Mouse (Mus musculus) lung, postnatal 0 days (tissue): ENCODE data around the gene Gnai2. TPM values are rescaled to one million over a fixed set of nuclear protein-coding genes. Genes with fewer than 3 reads are reported as not detected.

Experiments used
- ATAC-seq: fragments of 200-750 bp; cut with Nextera tagmentation; 2 replicates; pipeline ENCODE4 v1.8.0; 2017; ENCODE audit warnings: moderate library complexity
- DNase-seq: peaks from one replicate; pipeline ENCODE4 v3.0.0-alpha.2; 2016; ENCODE audit warnings: low spot score
- H3K27ac ChIP-seq: fragments of 300-500 bp; sonication (generic); 2 replicates; pipeline ENCODE4 v1.5.1; 2014; ENCODE audit warnings: antibody characterized with exemption, mild to moderate bottlenecking, low read length, mixed read lengths
- H3K27me3 ChIP-seq: fragments of 300-500 bp; sonication (generic); replicated peaks from 2 replicates; pipeline ENCODE4 v1.6.1; 2014; ENCODE audit warnings: low read length, mixed read lengths; ENCODE audit not compliant: insufficient read depth
- H3K36me3 ChIP-seq: fragments of 300-500 bp; sonication (generic); 2 replicates; pipeline ENCODE4 v1.6.1; 2014; ENCODE audit warnings: low read length, mixed read lengths; ENCODE audit not compliant: insufficient read depth
- H3K4me1 ChIP-seq: fragments of 300-500 bp; sonication (generic); 2 replicates; pipeline ENCODE4 v1.6.1; 2014; ENCODE audit warnings: antibody characterized with exemption, low read depth, low read length, mixed read lengths; ENCODE audit not compliant: insufficient read depth
- H3K4me2 ChIP-seq: fragments of 300-500 bp; sonication (generic); replicated peaks from 2 replicates; pipeline ENCODE4 v1.6.1; 2014; ENCODE audit warnings: low read depth, mild to moderate bottlenecking, low read length, moderate library complexity, mixed read lengths
- H3K4me3 ChIP-seq: fragments of 300-500 bp; sonication (generic); 2 replicates; pipeline ENCODE4 v1.5.1; 2014; ENCODE audit warnings: low read depth, low read length
- H3K9ac ChIP-seq: fragments of 300-500 bp; sonication (generic); replicated peaks from 2 replicates; pipeline ENCODE4 v1.6.1; 2014; ENCODE audit warnings: low read depth, mild to moderate bottlenecking
- H3K9me3 ChIP-seq: fragments of 300-500 bp; sonication (generic); 2 replicates; pipeline ENCODE4 v1.6.1; 2016; ENCODE audit warnings: low read length, mixed read lengths
- CTCF ChIP-seq: IDR thresholded peaks from 2 replicates; pipeline ENCODE4 v1.5.1; 2016; ENCODE audit warnings: antibody characterized with exemption, mild to moderate bottlenecking
- EP300 ChIP-seq: IDR thresholded peaks from 2 replicates; pipeline ENCODE4 v1.6.1; 2016; ENCODE audit warnings: antibody characterized with exemption, mild to moderate bottlenecking, control low read depth
- WGBS: fragments of 180-500 bp; shearing (Covaris S2); extraction: QIAGEN DNeasy Blood & Tissue Kit; methylation state at CpG from one replicate; pipeline ENCODE4 v1.1.7; 2014; 5-methylcytosine and 5-hydroxymethylcytosine counted together
- polyA plus RNA-seq: library from polyadenylated mRNA; unstranded; fragments of >200 nt; fragmentation: Nextera tagmentation; extraction: Ambion mirVana; gene quantifications from 2 replicates; pipeline ENCODE4 v1.2.1, GENCODE M21; 2015

Gene Gnai2
- polyA plus RNA-seq, 1 experiment from 2014 or later, result 414 TPM

GRCm38 (mm10) chr9:107660777-107661176 is 25.6 kb upstream of the Gnai2 start:
- Histone ChIP-seq H3K9ac (no peak overlapping the region), H3K4me2 (no peak overlapping the region), H3K36me3 (no peaks in the 10 kb centered on the region), H3K4me1 (no peaks in the 10 kb centered on the region), H3K9me3 (no peaks in the 10 kb centered on the region), H3K27ac (no peak overlapping the region), H3K4me3 (no peak overlapping the region), H3K27me3 (no peaks in the 10 kb centered on the region)
- DNase-seq, result no peak
- ATAC-seq, result no peak
- no peak for TF ChIP-seq EP300
- TF ChIP-seq CTCF, result no peak
- WGBS, result 70% methylated on average over 3 of the region's 3 CpGs

- Histone ChIP-seq H3K4me2 (no peak overlapping the region), H3K4me1 (no peaks in the 10 kb centered on the region), H3K9ac (no peak overlapping the region), H3K36me3 (no peaks in the 10 kb centered on the region), H3K4me3 (no peak overlapping the region), H3K27ac (no peak overlapping the region), H3K9me3 (no peaks in the 10 kb centered on the region), H3K27me3 (no peaks in the 10 kb centered on the region)
- DNase-seq (no peak), ATAC-seq (no peak)
- WGBS, result 84% methylated on average over 3 of the region's 3 CpGs
- no peak for TF ChIP-seq EP300
- no peak for TF ChIP-seq CTCF
Observed at GRCm38 (mm10) chr9:107659961-107660360, 24.8 kb upstream of the Gnai2 start.

GRCm38 (mm10) chr9:107659551-107659950 is 24.4 kb upstream of the Gnai2 start:
- H3K9me3 ChIP-seq, result no peaks in the 10 kb centered on the region
- H3K4me3 ChIP-seq, result no peak overlapping the region
- no peaks in the 10 kb centered on the region for H3K27me3 ChIP-seq
- TF ChIP-seq EP300, result no peak
- TF ChIP-seq CTCF, result no peak
- no peaks in the 10 kb centered on the region for H3K4me1 ChIP-seq
- H3K4me2 ChIP-seq, result no peak overlapping the region
- H3K27ac ChIP-seq, result no peak overlapping the region
- ATAC-seq (no peak), DNase-seq (no peak)
- H3K9ac ChIP-seq, result no peak overlapping the region
- H3K36me3 ChIP-seq, result no peaks in the 10 kb centered on the region
- 55% methylated on average over 10 of the region's 10 CpGs for WGBS

GRCm38 (mm10) chr9:107658096-107658495 is 22.9 kb upstream of the Gnai2 start:
- Histone ChIP-seq H3K9ac (no peak overlapping the region), H3K4me2 (no peak overlapping the region), H3K36me3 (no peaks in the 10 kb centered on the region), H3K9me3 (no peaks in the 10 kb centered on the region), H3K27ac (no peak overlapping the region), H3K4me3 (no peak overlapping the region), H3K27me3 (no peaks in the 10 kb centered on the region), H3K4me1 (no peaks in the 10 kb centered on the region)
- ATAC-seq (no peak), DNase-seq (no peak)
- no peak for TF ChIP-seq CTCF
- TF ChIP-seq EP300, result no peak
- 83% methylated on average over 6 of the region's 6 CpGs for WGBS

GRCm38 (mm10) chr9:107657144-107657543 is 22.0 kb upstream of the Gnai2 start:
- Histone ChIP-seq H3K27me3 (no peaks in the 10 kb centered on the region), H3K27ac (no peak overlapping the region), H3K4me1 (no peaks in the 10 kb centered on the region), H3K36me3 (no peaks in the 10 kb centered on the region), H3K9me3 (no peaks in the 10 kb centered on the region), H3K9ac (no peak overlapping the region), H3K4me3 (no peak overlapping the region), H3K4me2 (no peak overlapping the region)
- no peak for TF ChIP-seq CTCF
- TF ChIP-seq EP300, result no peak
- 93% methylated on average over 5 of the region's 5 CpGs for WGBS
- DNase-seq, result no peak
- ATAC-seq, result no peak

- DNase-seq (no peak), ATAC-seq (no peak)
- Histone ChIP-seq H3K27me3 (no peaks in the 10 kb centered on the region), H3K27ac (no peak overlapping the region), H3K9me3 (no peaks in the 10 kb centered on the region), H3K4me1 (no peaks in the 10 kb centered on the region), H3K4me2 (no peak overlapping the region), H3K36me3 (no peaks in the 10 kb centered on the region), H3K4me3 (no peak overlapping the region), H3K9ac (no peak overlapping the region)
- 87% methylated on average over 3 of the region's 4 CpGs for WGBS
- TF ChIP-seq CTCF (no peak), EP300 (no peak)
Observed at GRCm38 (mm10) chr9:107654585-107654984, 19.4 kb upstream of the Gnai2 start.

- Histone ChIP-seq H3K4me1 (no peaks in the 10 kb centered on the region), H3K9ac (no peak overlapping the region), H3K27ac (no peak overlapping the region), H3K36me3 (no peaks in the 10 kb centered on the region), H3K4me3 (no peak overlapping the region), H3K4me2 (no peak overlapping the region), H3K27me3 (no peaks in the 10 kb centered on the region), H3K9me3 (no peaks in the 10 kb centered on the region)
- no peak for DNase-seq
- 58% methylated on average over 2 of the region's 2 CpGs for WGBS
- TF ChIP-seq EP300 (no peak), CTCF (no peak)
- ATAC-seq, result no peak
Observed at GRCm38 (mm10) chr9:107653474-107653873, 18.3 kb upstream of the Gnai2 start.
